Mouse (Mus musculus): ENCODE data around the gene Slc39a8. TPM values are rescaled to one million over a fixed set of nuclear protein-coding genes. Genes with fewer than 3 reads are reported as not detected.

The Slc39a8 gene
- total and polyA plus RNA-seq, 3 experiments, result 2.8 to 7.1 (median 5.3) TPM

DNA sequence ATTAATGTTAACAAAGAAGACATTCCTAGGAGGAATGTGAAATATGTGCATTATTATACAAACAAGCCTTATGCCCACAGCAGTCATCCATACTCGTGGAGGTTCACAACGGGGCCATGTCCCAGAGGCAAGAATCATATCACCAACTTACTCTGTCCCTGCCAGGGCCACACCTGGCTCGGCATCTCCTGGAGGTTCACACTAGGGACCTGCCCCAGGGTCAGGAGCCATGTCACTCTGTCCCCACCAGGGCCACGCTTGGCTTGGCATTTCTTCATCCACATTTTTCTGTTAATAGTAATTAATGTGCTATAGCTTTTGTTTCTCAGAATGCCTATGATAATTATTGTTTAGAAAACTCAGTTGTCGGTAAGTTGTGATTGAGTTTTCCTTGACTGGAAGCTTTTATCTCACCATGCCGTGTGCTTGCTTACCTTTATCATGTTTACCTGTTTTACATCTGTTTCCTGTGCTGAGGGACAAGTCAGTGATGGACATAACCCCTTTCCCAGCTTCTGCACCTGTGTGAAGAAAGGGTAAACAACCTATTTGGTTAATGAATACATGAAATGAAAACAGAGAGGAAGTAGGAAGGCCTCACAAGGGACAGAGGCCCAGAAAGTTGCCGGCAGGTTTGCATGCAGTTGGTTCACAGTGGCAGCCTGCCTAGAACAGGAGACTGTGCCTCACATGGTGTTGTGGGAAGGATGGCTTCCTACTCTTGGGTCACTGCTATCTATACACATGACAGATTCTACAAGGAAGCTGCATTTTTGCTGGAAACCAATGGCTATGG is 16.8 kb downstream of the Slc39a8 start:
- intact Hi-C loops (cut with DNase I), result no loop called here
- H3K27me3 ChIP-seq (ENCODE audit: control insufficient read depth, insufficient read depth, low read length), result no peaks in the 10 kb centered on the region
- H3K36me3 ChIP-seq (ENCODE audit: control insufficient read depth, insufficient read depth, low read length), result no peaks in the 10 kb centered on the region
- no peak overlapping the region for H3K27ac ChIP-seq
- no peak overlapping the region for H3K9ac ChIP-seq (ENCODE audit: low read depth, low read length)
- WGBS, result 66% methylated on average over 7 of the region's 7 CpGs
- DNase-seq, result no peak
- no peaks in the 10 kb centered on the region for H3K4me1 ChIP-seq (ENCODE audit: control insufficient read depth, insufficient read depth, low read length)
- no peaks in the 10 kb centered on the region for H3K79me2 ChIP-seq (replicated peaks; ENCODE audit: control insufficient read depth, insufficient read depth, low read length)
- no peak for TF ChIP-seq EP300 (IDR thresholded peaks at IDR 0.05; ENCODE audit: insufficient read depth, low read depth, low read length)
- TF ChIP-seq POLR2A (IDR thresholded peaks at IDR 0.05; ENCODE audit: insufficient read depth, low read depth, low read length), result no peak
- TF ChIP-seq CTCF (IDR thresholded peaks at IDR 0.05), result no peak
- H3K4me3 ChIP-seq, result no peak overlapping the region

DNA sequence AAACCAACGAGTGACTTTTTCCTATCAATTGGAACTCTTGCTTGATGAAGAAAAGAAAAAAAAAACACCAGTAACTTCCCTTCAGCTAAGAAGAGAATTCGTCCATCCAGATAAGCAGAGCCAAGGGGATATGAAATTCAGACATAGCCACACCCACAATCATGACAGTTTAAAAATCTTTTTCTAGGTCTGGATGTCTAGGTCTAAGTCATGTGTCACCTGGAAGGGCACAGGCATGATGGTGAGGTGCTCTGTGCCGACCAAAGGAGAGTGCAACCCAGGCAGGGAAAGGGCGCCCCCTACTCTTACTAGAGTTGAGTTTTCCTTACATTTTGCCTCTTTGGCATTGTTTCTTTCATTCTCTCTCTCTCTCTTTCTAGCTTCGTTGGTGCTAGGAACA is 18.1 kb downstream of the Slc39a8 start:
- no peak overlapping the region for H3K4me3 ChIP-seq
- H3K36me3 ChIP-seq (ENCODE audit: control insufficient read depth, insufficient read depth, low read length), result no peaks in the 10 kb centered on the region
- no peaks in the 10 kb centered on the region for H3K4me1 ChIP-seq (ENCODE audit: control insufficient read depth, insufficient read depth, low read length)
- H3K9ac ChIP-seq (ENCODE audit: low read depth, low read length), result no peak overlapping the region
- H3K79me2 ChIP-seq (replicated peaks; ENCODE audit: control insufficient read depth, insufficient read depth, low read length), result no peaks in the 10 kb centered on the region
- H3K27me3 ChIP-seq (ENCODE audit: control insufficient read depth, insufficient read depth, low read length), result no peaks in the 10 kb centered on the region
- H3K27ac ChIP-seq, result no peak overlapping the region
- DNase-seq, result no peak
- intact Hi-C loops (cut with DNase I), result no loop called here
- TF ChIP-seq EP300 (IDR thresholded peaks at IDR 0.05; ENCODE audit: insufficient read depth, low read depth, low read length), result no peak
- 52% methylated on average over 5 of the region's 5 CpGs for WGBS

DNA sequence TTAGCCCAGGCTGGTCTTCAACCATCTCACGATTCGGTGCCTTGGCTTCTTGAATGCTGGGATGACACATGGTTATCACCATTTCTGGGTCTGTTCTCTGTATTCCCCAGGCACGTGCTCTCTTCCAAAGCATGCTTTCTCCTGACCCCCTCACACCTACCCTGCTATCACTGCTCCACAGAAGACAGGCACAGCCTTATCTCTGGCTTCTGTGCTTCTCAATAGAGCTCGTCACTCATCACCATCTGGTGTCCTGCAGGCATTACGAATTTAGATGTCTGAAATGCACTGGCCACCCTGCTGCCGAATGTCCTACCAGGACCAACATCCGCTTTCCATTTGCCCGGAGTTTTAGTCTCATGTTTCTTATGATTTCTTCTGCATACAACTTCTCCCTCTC is 18.6 kb downstream of the Slc39a8 start:
- WGBS, result 39% methylated on average over 8 of the region's 8 CpGs
- no peak for TF ChIP-seq EP300 (IDR thresholded peaks at IDR 0.05; ENCODE audit: insufficient read depth, low read depth, low read length)
- no peak for TF ChIP-seq CTCF (IDR thresholded peaks at IDR 0.05)
- TF ChIP-seq POLR2A (IDR thresholded peaks at IDR 0.05; ENCODE audit: insufficient read depth, low read depth, low read length), result no peak

GRCm38 (mm10) chr3:135844835-135845234 is 19.8 kb downstream of the Slc39a8 start:
- 71% methylated on average over 1 of the region's 1 CpGs for WGBS
- Histone ChIP-seq H3K4me1 (ENCODE audit: control insufficient read depth, insufficient read depth, low read length) (no peaks in the 10 kb centered on the region), H3K36me3 (ENCODE audit: control insufficient read depth, insufficient read depth, low read length) (no peaks in the 10 kb centered on the region)

More for the DNA sequence above, 18.6 kb downstream of the Slc39a8 start:
- Histone ChIP-seq H3K27me3 (ENCODE audit: control insufficient read depth, insufficient read depth, low read length) (no peaks in the 10 kb centered on the region), H3K36me3 (ENCODE audit: control insufficient read depth, insufficient read depth, low read length) (no peaks in the 10 kb centered on the region), H3K79me2 (replicated peaks; ENCODE audit: control insufficient read depth, insufficient read depth, low read length) (no peaks in the 10 kb centered on the region), H3K27ac (no peak overlapping the region), H3K9ac (ENCODE audit: low read depth, low read length) (no peak overlapping the region), H3K4me3 (no peak overlapping the region), H3K4me1 (ENCODE audit: control insufficient read depth, insufficient read depth, low read length) (no peaks in the 10 kb centered on the region)
- intact Hi-C loops (cut with DNase I), result no loop called here
- DNase-seq, result no peak

GRCm38 (mm10) chr3:135845860-135846259 is 20.8 kb downstream of the Slc39a8 start:
- no peaks in the 10 kb centered on the region for H3K27me3 ChIP-seq (ENCODE audit: control insufficient read depth, insufficient read depth, low read length)
- H3K27ac ChIP-seq, result no peak overlapping the region
- no peak overlapping the region for H3K4me3 ChIP-seq
- DNase-seq, result no peak
- H3K9ac ChIP-seq (ENCODE audit: low read depth, low read length), result no peak overlapping the region
- H3K4me1 ChIP-seq (ENCODE audit: control insufficient read depth, insufficient read depth, low read length), result no peaks in the 10 kb centered on the region
- H3K79me2 ChIP-seq (replicated peaks; ENCODE audit: control insufficient read depth, insufficient read depth, low read length), result no peaks in the 10 kb centered on the region
- intact Hi-C loops (cut with DNase I), result no loop called here
- TF ChIP-seq POLR2A (IDR thresholded peaks at IDR 0.05; ENCODE audit: insufficient read depth, low read depth, low read length) (no peak), CTCF (IDR thresholded peaks at IDR 0.05) (no peak), EP300 (IDR thresholded peaks at IDR 0.05; ENCODE audit: insufficient read depth, low read depth, low read length) (no peak)
- WGBS, result 66% methylated on average over 7 of the region's 7 CpGs
- no peaks in the 10 kb centered on the region for H3K36me3 ChIP-seq (ENCODE audit: control insufficient read depth, insufficient read depth, low read length)

More at GRCm38 (mm10) chr3:135844835-135845234, 19.8 kb downstream of the Slc39a8 start:
- Histone ChIP-seq H3K9ac (ENCODE audit: low read depth, low read length) (no peak overlapping the region), H3K79me2 (replicated peaks; ENCODE audit: control insufficient read depth, insufficient read depth, low read length) (no peaks in the 10 kb centered on the region), H3K27ac (no peak overlapping the region), H3K4me3 (no peak overlapping the region), H3K27me3 (ENCODE audit: control insufficient read depth, insufficient read depth, low read length) (no peaks in the 10 kb centered on the region)
- no peak for TF ChIP-seq EP300 (IDR thresholded peaks at IDR 0.05; ENCODE audit: insufficient read depth, low read depth, low read length)
- TF ChIP-seq CTCF (IDR thresholded peaks at IDR 0.05), result no peak
- no peak for TF ChIP-seq POLR2A (IDR thresholded peaks at IDR 0.05; ENCODE audit: insufficient read depth, low read depth, low read length)
- intact Hi-C loops (cut with DNase I), result no loop called here
- DNase-seq, result no peak

- H3K79me2 ChIP-seq (replicated peaks; ENCODE audit: control insufficient read depth, insufficient read depth, low read length), result no peaks in the 10 kb centered on the region
- intact Hi-C loops (cut with DNase I), result no loop called here
- TF ChIP-seq EP300 (IDR thresholded peaks at IDR 0.05; ENCODE audit: insufficient read depth, low read depth, low read length) (no peak), CTCF (IDR thresholded peaks at IDR 0.05) (no peak), POLR2A (IDR thresholded peaks at IDR 0.05; ENCODE audit: insufficient read depth, low read depth, low read length) (no peak)
- H3K27me3 ChIP-seq (ENCODE audit: control insufficient read depth, insufficient read depth, low read length), result no peaks in the 10 kb centered on the region
- no peak for DNase-seq
- H3K27ac ChIP-seq, result no peak overlapping the region
- 42% methylated on average over 2 of the region's 2 CpGs for WGBS
- H3K9ac ChIP-seq (ENCODE audit: low read depth, low read length), result no peak overlapping the region
- H3K4me1 ChIP-seq (ENCODE audit: control insufficient read depth, insufficient read depth, low read length), result no peaks in the 10 kb centered on the region
- H3K36me3 ChIP-seq (ENCODE audit: control insufficient read depth, insufficient read depth, low read length), result no peaks in the 10 kb centered on the region
- no peak overlapping the region for H3K4me3 ChIP-seq
These were observed 26.5 kb downstream of the Slc39a8 start for GRCm38 (mm10) chr3:135851607-135852006.

Measured in heart, adult 2 months (tissue).